Mouse (Mus musculus) cerebellum, postnatal 4 days (tissue): ENCODE measurements at regions not wholly inside any gene's neighbourhood (a gene's known extent, or its start where the extent isn't known, plus 50 kb on each side); places are given as distances from the start of the nearest gene placed in this dataset.
A peak's percentile ranks its signal among the peaks of the same experiment; 100 is the strongest.

ENCODE experiments used
- DNase-seq, 2 experiments: peaks; one replicate each; pipeline ENCODE4 v3.0.0; 2022; ENCODE audit warnings: low spot score in 2 of 2, mixed read lengths in 1 of 2

DNA sequence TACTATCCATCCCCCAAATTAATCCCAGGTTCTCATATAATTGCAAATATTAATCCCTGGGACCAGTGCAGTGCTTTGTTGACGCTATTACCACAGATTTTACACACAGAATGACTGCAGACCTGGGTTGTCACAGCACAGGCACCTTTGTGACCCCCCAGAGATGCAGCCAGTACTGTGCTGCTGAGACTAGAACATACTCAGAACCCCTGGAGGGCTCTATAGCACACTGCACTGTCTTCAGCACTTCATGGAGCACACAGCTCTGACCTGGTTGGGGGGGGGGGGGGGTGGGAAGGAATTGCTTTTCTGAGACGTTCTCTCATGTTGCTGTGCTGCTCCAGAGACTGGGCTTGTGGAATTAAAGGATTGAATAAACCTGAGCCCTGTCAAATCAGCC, 154.9 kb upstream of the Gm34302 start:
- no peak for DNase-seq

DNA sequence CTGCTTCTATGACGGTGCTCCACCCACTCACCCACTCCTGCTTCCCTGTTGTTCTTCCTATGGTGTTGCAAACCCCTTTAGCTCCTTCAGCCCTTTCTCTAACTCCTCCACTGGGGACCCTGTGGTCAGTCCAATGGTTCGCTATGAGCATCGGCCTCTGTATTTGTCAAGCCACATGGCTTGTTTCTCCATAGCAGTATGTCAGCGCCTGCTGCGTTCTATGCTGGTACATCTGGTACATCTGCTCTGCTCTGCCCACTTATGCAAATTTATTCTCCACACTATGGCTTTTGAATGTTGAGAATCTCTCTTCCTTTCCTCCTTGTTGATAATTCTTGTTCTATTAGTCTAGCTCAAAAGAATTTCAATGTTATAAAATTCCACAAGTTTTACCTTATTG, 154.2 kb upstream of the Gm34302 start:
- no peak for DNase-seq

DNA sequence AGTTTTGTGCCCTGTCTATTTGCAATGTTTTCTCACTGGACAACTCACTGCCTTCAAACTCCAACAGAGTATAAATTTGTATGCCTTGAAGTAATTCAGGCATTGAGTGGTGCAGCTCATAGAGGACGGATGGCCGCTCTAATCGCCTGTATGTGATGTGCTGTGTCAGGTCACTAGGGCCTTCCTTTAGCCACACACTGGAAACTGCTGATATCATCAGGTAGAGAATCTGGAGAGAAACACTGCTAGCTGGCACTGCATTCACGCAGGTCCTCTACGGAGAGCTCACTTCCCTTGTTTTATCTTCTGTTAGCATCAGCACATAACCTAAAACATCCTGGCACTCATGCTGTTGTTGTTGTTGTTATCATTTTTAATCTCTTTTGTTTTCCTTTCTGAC, 144.0 kb upstream of the Gm34302 start:
- DNase-seq, result no peak

DNA sequence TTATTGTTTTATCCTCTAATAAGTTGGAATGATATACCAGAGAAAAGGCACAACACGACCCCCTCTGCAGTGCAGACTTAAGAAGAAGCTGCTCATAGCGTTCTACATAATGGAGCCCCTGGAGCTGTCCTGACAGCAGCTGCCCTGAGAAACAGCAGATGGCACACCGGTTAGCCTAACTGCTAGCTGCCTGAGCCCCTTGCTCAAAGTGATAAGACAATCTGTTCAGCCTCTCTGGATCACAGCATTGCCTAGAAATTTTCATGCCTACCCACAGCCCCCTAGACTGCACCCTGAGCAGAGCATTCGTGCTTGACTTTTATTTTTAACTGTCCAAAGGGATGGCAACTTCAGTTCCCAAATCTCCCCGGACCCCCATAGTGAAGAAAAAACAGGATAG, 132.4 kb upstream of the Gm34302 start:
- DNase-seq, result peak in 1 of 2 experiments; percentile 26

DNA sequence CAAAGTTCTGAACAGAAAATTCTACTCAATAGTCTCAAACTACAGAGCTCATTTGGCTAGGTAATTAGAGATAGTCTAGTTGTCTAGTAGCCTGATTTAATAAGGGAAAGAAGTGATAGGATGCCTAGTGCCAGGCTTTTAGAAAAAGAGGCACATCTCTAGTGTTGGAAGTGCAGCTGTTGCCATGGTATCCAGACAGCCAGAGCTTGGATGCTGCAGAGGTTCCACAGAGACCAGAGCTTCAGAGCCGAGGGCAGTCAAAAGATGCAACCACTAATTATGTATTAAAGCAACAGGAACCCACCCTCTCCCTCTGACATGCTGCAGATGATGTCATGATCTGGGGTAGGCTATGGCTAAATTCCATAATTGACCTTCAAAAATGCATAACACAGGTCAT, 130.0 kb upstream of the Gm34302 start:
- DNase-seq, result no peak

DNA sequence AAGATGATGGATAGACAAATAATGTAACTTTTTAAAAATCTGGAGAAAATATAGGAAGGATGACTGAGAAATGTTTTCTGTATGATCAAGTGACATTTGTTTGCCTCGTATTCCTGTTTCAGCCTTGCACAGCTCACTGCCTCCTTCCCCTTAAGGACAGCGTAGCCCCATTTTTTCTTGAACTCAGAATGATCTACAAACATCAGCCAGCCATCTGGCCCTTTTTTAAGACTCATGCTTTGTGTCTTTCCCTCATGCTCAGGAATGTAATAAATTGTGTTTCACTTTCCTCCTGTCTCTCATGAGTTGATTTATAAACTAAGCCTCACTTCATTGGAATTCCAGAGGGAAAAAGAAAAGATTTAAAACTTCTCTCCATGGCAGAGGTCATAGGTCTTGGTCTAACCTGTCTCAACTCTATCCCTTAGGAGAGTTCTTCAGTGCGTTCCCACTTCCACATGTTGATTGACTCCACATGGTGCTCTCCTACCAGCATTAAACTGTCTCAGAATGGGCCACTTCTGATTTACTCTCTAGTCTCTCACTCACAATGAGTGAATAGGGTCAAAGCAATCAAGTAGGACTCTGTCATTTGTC, 129.2 kb upstream of the Gm34302 start:
- DNase-seq, result no peak

DNA sequence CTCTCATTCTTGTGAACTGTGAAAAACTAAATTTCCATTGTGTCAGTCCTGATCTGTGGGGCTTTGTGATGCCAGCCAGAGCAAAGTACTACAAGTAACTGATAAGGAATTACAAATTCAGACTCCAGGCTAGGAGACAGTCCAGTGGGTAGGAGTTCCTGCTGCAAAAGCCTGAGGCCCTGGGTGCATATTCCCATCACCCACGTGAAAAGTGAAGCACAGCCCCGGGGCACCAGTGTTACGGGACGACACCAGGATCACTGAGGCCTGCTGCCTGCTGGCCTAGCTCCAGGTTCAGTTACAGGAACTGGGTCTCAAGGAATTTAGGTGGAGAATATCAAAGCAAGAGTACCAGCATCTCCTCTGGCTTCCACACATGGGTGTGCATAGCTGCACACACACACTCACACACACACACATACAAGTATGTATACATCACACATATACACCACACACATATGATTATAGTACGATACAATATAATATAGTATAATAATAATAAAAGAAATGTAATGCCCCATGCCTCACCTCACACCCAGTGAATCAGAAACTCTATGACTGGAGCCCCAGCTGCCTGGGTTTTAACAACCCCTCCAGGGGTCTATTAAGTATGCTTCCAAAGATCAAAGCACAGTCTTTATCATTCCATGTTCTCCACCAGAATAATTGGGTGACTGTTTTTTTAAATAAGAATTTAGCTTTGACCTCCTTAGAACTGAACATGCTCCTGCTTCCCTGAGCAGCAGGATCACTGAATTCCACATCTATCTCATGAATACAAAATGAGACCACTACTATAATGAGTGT, 126.6 kb upstream of the Gm34302 start:
- no peak for DNase-seq

DNA sequence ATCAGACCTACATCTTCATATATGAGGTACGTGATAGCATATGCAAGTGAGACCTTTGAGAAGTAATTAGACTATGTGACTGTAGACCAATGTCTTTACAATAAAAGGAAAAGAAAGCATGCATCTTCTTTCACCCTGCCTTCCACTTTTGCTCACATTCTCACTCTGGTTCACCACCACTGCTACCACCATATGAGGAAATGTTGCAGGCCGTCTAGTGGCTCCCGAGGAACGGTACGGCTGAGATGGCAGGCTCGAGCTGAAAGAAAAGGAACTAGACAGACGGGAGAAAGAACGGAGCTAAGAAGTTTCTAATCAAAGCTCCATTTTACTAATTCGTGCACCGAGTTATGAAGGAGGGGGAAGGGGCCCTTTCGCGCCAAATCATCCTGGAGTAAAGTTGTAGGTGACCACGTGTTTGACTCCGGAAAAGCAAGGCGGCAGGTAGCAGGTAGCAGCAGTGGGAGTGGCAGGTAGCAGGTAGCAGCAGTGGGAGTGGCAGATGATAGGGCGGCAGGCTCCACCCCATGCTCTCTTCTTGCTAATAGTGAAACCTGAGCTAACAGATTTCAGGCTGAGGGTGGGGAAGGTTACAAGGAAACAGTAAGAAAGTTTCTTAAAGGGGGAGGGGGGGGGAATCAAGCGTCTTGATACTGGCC, 125.9 kb upstream of the Gm34302 start:
- DNase-seq, result no peak

DNA sequence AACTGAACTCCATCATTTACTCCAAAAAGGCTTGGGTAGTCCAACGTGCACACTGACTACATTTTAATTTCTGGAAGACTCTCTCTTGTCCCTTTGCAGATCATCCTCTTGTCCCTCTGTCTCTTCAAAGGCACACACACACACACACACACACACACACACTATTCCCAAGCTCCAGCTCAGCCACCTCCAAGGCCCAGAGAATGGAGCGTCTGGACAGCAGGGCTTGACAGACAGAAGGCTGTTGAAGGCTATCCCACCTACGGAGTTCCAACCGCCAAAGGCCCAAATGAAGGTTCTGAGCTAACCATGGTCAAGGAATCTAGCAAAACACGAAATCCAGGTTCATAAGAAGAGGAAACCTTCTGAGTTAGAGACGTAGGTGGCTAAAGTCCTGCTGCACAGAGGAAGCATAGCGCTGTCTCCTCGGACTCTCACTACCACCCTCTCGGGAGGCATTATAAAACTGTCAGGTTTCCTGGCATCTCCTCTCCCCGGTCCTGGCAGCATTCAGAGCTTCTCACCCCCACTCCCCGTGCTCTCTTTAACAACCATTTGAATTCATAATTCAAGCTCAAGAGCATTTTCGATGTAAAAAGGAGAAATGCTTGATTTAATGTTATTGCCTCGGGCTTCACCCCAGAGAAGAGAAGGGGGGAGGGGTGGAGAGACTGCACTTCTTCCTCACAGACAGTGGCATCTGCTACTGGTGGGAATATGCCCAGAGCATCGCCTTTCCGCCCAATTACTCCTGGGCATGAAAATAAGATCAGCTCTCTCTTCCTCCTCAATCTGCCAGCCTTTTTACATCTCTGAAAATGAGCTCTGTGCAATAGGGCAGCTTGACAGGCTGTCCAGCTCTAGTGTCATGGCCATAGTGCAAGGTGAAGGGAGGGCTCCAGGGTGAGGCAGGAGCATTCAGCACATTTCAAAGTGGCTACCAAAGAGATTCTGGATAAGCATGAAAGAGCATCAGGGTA, 99.3 kb upstream of the Gm34302 start:
- peak in 1 of 2 experiments; percentile 63 for DNase-seq

DNA sequence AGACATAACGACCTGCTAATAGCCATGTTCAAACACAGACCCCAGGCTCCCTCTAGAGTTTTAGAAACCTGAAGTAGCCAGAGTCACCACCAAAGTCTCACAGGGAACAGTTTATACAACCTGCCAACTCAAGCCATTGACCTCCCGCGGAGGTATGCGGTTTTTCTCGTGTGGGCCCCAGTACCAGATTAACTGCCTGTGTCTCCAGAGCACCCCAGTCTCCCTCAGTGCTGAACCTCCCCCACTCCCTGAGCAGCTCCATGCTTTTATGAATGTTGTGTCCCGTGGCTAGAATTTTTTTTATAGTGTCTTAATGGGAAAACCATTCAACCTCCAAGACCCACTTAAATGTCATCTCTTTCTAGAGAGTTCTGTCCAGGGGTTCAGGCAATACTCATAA, 98.5 kb upstream of the Gm34302 start:
- DNase-seq, result no peak

DNA sequence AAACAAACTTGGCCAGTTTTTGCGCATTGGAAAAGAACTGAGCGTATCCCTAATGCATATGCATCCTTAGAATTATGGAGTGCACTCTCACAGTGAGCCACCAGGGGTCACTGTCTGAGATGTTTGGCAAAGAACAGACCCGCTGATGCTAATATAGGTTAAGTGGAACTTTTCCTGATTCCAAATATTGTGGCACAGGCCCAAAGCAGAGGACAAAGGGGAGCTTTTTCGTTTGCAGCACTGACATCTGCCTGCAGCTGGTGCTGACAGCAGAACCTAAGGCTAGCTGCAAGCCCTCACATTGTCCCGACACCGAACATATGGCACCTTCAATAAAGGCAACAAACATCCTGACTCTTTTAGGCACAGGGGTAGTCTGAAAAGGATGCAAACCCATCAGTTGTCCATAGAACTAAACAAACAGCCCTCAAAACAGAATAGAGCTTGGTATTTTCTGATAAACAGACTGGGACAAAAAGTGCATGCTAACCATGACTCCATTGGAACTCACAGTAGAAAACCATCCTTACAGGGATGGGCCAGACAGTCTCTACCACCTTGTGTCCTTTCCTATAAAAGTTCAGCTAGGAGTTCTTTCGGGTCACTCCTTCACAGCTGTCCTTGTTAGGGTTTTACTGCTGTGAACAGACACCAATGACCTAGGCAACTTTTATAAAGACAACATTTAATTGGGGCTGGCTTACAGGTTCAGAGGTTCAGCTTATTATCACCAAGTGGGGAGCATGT, 87.1 kb upstream of the Gm34302 start:
- peak; percentile 73 to 88 for DNase-seq

DNA sequence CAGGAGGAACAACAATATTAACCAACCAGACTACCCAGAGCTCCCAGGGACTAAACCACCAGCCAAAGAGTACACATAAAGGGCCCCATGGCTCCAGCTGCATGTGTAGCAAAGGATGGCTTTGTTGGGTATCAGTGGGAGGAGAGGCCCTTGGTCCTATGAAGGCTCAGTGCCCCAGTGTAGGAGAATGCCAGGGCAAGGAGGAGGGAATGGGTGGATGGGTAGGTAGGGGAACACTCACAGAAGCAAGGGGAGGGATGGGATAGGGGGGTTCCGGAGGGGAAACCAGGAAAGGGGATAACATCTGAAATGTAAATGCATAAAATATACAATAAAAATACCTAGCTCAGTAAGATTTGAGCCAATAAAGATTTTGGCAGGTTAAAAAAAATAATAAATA, 86.4 kb upstream of the Gm34302 start:
- DNase-seq, result no peak

DNA sequence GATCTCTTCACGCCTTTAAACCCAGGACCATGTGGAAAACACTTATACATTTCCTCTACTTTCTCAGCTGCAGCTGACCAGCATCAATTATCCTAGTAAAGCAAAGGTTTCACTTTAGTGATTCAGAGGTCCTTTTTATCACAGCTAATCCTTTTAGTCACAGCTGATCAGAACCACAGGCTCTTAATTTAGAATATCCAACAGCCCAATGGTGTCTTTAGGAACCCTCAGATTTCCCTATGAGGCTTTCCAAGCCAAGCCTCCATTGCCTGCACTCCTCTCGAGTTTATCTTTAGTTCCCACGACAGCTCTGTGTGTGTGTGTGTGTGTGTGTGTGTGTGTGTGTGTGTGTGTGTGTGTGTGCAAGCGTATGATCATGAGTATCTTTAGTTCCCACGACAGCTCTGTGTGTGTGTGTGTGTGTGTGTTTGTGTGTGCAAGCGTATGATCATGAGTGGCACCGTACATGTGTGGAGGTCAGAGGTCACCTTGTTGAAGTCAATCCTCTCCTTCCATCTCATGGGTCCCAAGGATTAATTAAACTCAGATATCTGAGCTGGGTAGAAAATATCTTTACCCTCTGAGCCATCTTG, 85.4 kb upstream of the Gm34302 start:
- DNase-seq, result no peak

DNA sequence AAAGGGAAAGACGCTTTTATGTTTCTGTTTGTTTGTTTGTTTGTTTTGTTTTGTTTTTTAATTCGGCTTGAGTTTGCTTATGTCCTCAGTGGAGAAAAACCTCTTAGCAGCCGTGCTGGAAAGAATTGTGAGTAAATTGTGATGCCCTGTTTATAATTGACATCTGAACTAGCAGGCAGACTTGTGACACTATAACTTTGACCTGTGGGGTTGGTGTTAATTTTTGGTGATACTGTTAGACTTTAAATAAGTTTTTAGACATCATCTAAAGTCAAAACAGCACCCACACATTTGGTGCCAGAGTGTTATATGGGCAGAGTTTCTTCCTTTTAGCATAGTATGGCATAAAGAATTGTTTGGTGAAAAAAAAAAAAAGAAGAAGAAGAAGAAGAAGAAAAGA, 84.0 kb upstream of the Gm34302 start:
- no peak for DNase-seq

DNA sequence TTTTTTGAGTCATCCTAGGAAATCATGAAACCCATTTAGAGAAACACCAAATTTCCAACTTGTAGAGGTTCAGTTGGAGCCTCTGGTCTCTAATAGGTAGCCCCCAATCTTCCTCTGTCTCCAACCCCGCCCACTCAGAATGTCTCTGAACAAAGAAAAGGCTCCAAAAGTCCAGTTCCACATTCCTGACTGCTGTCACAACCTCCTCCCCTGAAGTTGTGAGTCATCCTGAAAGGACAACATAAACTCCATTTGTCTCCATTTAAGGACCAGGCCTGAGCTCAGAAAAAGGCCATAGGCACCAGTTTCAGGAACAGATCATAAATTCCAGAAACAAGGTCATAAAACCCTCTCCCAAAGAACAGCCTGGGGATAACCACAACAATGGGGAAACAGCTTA, 79.4 kb upstream of the Gm34302 start:
- DNase-seq, result no peak

DNA sequence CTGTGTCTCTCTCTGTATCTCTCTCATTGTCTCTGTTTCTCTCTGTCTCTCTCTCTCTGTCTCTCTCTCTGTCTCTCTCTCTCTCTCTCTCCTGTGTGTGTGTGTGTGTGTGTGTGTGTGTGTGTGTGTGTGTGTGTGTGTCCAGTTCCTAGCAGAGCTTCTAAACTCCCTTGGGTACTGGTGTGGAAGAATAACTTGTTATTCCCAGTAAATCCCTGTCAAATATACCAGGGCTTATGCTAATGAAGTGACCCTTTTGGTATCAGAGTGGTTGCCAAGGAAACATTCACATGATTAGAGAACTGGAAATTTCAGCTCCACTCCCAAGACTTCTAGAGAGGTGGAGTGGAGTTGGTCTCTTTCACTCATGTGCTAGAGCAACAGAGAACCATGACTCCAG, 78.9 kb upstream of the Gm34302 start:
- DNase-seq, result no peak

DNA sequence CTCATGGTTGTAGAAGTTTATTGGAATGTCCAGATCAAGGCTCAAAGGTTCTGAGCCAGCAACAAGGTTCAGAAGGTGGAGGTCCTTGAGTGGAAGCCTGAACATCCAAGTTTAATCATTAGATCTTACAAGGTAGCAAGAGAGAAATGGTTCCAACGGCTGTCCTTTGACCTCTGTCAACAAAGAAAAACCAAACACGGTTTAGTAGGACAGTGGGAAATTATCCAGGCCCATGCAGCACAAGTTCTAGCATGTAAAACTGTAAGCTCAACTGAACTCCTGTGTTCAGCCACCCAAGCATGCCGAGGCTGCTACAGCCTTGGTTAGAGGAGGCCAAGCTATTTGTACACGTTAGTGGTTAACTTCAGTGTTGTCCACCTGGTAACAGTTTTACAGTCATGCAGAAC, 77.1 kb upstream of the Gm34302 start:
- no peak for DNase-seq

DNA sequence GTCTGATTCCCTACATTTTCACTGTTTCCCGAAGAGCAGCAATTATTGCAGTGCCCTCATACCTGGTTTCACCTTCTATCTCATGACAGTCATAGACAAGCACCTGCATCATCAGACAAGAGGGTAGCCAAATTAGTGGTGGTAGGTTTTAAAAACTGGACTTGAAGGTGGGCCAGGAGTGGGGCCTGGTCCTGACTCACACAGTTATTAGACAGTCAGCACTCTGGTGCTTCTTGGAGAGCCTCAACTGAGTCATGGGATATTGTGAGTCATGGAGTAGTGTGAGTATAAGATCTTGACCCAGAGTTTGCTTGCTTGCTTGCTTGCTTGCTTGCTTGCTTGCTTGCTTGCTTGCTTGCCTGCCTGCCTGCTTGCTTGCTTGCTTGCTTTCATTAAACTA, 73.1 kb upstream of the Gm34302 start:
- DNase-seq, result no peak

DNA sequence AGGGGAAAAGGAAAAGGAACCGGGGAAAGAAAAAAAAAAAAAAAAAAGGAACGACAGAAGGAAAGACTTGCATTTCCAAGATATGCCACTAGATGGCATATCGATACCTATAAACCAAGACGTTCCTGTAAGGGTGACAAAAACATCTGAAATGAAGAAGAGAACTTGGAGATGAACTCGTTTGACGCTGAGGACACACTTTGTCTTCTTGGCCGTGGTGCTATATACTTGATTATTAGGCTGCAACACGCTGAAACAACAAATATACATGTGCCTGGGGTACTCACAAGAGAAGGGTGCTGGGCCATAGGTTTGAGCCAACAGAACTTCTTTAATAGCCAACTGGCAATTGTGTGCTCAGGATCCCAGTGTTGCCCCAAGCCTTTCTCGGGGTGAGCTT, 71.2 kb upstream of the Gm34302 start:
- peak in 1 of 2 experiments; percentile 37 for DNase-seq

DNA sequence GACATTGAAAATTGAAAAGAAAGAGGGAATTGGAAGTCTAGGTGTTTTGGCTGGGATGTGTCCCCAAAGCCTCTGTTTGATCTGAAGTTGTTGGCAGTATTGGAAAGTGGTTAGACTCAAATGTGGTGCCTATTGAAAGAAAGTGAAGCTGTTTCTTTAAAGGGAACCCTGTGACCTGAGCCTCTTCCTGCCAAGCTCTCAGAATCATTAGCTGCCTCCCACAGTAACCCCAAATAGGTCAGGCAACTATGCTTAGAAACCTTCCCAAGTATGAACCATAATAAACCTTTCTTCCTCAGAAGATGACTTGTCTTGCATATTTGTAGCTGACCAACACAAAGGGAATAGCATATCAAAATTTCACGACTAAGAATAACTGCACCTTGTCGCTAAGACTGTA, 69.7 kb upstream of the Gm34302 start:
- no peak for DNase-seq

DNA sequence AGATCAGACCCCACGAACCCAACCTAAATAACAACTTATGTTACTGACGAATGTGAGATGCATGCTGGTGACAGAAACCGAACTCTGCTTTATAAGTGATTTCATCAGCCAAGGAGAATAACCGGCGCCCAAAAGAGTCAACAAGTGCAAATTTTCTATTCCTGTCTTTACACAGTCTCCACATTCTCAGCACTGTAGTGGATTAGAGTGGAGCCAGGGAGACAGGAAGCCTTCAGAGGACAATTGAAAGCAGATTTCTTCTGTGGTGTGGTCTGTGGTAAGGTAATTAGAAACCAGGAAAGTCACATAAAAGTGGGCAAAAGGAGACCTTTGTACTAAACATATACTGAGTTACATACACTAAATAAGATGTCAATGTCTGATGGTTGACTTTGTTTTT, 68.0 kb upstream of the Gm34302 start:
- no peak for DNase-seq
